Mouse (Mus musculus): ENCODE results near the gene Mrgbp. TPM values are rescaled to one million over a fixed set of nuclear protein-coding genes. Genes with fewer than 3 reads are reported as not detected.
A peak's percentile ranks its signal among the peaks of the same experiment; 100 is the strongest.

The Mrgbp gene
- polyA plus RNA-seq, 1 experiment from 2014 or later: 43.3 TPM

DNA sequence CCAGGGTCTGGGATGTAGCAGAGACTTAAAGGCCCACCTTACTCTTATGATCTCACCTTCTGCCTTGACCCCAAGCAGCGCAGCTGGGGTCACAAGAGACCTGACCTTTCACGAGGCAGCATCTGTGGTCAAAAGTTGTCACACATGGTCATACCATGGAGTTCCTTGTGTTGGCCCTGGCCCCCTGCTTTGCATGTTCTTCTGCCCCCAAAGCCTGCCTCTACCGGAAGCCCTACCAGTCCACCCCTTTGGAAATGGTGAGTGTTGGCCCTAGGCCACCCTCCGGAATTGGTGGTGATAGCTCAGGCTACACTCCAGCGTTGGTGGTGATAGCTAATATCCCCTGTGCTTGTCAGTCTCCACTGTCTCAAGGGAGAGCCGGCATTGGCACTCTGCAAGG is 17.8 kb upstream of the Mrgbp start:
- H3K4me3 ChIP-seq: no peak overlapping the region
- WGBS: 54% methylated on average over 6 of the region's 6 CpGs
- peak overlapping the region; percentile 62 for H3K27ac ChIP-seq
- no peak overlapping the region for H3K9ac ChIP-seq
- no peaks in the 10 kb centered on the region for H3K36me3 ChIP-seq
- no peak overlapping the region for H3K4me2 ChIP-seq (replicated peaks)
- peak; percentile 54; the same call in 1 of the 2 replicates for ATAC-seq (ENCODE audit: low FRiP score)
- H3K27me3 ChIP-seq: peaks cover 6% of the 10 kb centered on the region; the same call in 1 of the 2 replicates
- H3K9me3 ChIP-seq (replicated peaks): no peaks in the 10 kb centered on the region
- H3K4me1 ChIP-seq: peaks cover 12% of the 10 kb centered on the region

DNA sequence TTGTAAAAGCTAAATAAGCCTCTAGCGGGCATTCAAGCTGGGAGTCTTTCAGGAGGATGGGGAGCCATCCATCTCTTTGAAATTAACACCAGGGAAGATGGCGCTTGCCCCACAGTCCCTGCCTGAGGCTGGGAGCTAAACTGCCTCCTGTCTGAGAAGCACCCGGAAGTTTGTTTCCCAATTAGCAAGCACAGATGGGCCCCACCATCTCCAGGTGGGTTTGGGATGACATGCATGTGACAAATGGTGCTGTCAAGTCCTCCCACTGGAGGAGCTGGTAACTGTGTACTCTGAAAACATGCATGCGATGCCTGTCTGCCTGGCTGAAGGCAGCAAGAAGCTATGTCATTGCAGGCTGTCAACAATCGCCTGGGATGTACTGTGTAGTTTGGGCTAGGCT is 17.3 kb upstream of the Mrgbp start:
- Histone ChIP-seq H3K27me3 (peaks cover 6% of the 10 kb centered on the region; the same call in 1 of the 2 replicates), H3K27ac (peak overlapping the region; percentile 62; the same call in 1 of the 2 replicates), H3K4me1 (peaks cover 12% of the 10 kb centered on the region), H3K36me3 (no peaks in the 10 kb centered on the region), H3K4me2 (replicated peaks) (no peak overlapping the region), H3K9ac (no peak overlapping the region), H3K4me3 (no peak overlapping the region), H3K9me3 (replicated peaks) (no peaks in the 10 kb centered on the region)
- 28% methylated on average over 5 of the region's 5 CpGs for WGBS
- ATAC-seq (ENCODE audit: low FRiP score): peak; percentile 60; the same call in 1 of the 2 replicates

DNA sequence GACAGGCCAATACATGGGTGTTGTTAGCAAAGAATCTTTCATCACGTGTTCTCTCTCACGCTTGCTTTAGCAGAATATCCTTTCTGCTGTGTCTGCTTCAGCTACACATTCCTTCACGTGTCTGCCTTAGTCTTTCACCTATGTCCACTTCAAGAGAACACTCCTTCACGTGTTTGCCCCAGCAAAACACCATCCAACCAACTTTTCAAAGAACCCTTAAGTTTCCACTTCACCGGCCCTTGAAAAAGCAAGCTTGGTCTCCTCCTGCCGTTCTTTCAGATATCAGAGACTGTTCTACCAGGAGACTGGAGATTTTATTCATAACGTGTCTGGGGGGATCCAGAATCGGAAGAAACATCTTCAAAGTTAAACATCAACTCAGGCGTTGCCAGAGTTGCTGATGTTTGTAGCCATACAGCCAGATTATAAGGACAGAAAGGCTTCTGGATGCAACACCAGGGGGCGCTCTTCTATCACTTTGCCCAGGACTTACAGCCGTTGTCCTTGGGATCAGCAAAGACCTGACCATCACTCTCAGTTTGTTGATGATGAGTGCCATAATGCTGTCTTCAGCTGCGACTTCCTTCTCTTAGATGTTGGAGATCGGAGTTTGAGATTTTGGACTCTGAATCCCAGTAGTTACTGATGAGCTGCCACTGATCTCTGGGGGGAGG is 14.7 kb upstream of the Mrgbp start:
- 37% methylated on average over 13 of the region's 13 CpGs for WGBS
- no peak for ATAC-seq (ENCODE audit: low FRiP score)
- H3K27me3 ChIP-seq: peaks cover 14% of the 10 kb centered on the region

DNA sequence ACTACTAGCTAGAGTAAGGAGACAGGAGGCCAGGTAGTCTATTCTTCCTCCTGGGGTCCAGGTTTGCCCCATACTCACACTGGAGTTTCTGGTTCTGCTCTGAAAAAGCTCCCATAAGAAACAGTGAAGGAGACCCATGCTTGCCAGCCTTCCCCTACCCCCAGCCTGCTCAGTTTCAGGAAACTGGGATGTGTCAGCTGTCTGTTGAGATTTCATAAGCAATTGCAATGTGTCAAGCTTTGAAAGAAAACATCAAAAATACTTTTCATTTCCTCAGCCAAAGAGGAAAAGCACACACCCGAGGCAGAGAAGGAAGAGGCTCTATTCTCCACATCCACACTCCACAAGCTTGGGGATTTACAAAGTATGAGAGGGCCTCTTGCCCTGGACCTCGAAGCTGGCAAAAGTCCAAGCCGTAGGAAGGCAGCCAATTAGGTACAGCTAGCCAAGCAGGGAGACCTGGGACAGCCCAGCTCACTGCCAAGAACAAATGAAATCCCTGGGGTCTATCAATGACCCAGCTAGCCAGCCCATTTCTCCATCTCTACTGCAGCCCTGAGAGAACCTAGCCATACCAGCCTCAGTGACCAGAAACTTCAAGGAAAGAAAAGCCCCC is 12.0 kb upstream of the Mrgbp start:
- Histone ChIP-seq H3K4me3 (no peak overlapping the region), H3K36me3 (no peaks in the 10 kb centered on the region), H3K9ac (no peak overlapping the region), H3K4me2 (replicated peaks) (no peak overlapping the region), H3K4me1 (peaks cover 7% of the 10 kb centered on the region; the same call in 1 of the 2 replicates), H3K27ac (no peak overlapping the region), H3K27me3 (peaks cover 8% of the 10 kb centered on the region), H3K9me3 (replicated peaks) (no peaks in the 10 kb centered on the region)
- WGBS: 56% methylated on average over 3 of the region's 3 CpGs
- ATAC-seq (ENCODE audit: low FRiP score): no peak

More for the DNA sequence above, 14.7 kb upstream of the Mrgbp start:
- no peak overlapping the region for H3K9ac ChIP-seq
- no peaks in the 10 kb centered on the region for H3K9me3 ChIP-seq (replicated peaks)
- no peak overlapping the region for H3K4me3 ChIP-seq
- no peak overlapping the region for H3K27ac ChIP-seq
- no peaks in the 10 kb centered on the region for H3K36me3 ChIP-seq
- H3K4me1 ChIP-seq: peaks cover 19% of the 10 kb centered on the region
- no peak overlapping the region for H3K4me2 ChIP-seq (replicated peaks)

DNA sequence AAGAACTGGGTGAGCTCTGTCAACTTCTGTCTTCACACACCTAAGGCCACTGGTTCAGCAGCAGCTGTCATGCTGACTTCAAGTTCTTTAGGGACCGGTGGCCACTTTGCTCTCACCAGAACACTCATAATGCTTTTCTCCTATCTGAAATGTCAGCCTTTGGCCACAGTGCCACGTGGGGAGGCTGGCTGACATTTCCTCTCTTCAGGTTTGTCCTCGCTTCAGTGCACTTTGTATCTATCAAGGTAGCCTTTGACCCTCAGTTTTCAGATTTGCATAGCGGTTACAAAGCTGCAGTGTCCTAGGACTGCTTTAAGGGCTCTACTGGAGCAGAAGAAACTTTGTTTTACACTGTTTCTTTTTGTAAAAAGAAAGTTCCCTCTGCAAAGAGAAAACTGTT is 4.6 kb upstream of the Mrgbp start:
- Histone ChIP-seq H3K4me1 (no peaks in the 10 kb centered on the region), H3K4me3 (no peak overlapping the region), H3K9me3 (replicated peaks) (no peaks in the 10 kb centered on the region), H3K4me2 (replicated peaks) (no peak overlapping the region), H3K27me3 (peaks cover 9% of the 10 kb centered on the region; the same call in 1 of the 2 replicates), H3K9ac (no peak overlapping the region), H3K27ac (no peak overlapping the region), H3K36me3 (no peaks in the 10 kb centered on the region)
- no peak for ATAC-seq (ENCODE audit: low FRiP score)
- 35% methylated on average over 4 of the region's 4 CpGs for WGBS

DNA sequence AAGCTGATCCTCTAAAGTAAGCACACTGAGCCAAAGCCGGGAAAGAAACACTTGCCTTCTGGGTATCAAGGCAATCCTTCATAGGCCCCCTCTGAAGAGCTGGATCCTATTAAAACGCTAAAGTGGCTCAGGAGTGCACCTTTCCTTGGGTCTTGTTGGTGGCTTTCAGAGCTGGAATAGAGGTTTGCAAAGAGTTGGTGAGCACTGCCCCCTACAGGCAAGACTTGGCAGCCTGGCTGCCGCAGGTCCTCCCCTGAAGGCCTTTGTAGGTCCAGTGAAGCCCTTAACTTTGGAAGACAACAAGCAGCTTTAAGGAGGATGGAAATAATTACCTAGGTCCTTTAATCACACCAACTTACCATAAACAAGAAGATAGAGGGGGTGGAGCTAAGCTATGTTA is 2.4 kb upstream of the Mrgbp start:
- no peaks in the 10 kb centered on the region for H3K36me3 ChIP-seq
- 3% methylated on average over 3 of the region's 3 CpGs for WGBS
- H3K4me2 ChIP-seq (replicated peaks): no peak overlapping the region
- ATAC-seq (ENCODE audit: low FRiP score): no peak
- H3K4me3 ChIP-seq: no peak overlapping the region
- H3K9ac ChIP-seq: no peak overlapping the region
- peaks cover 9% of the 10 kb centered on the region; the same call in 1 of the 2 replicates for H3K27me3 ChIP-seq
- H3K27ac ChIP-seq: no peak overlapping the region
- peaks cover 7% of the 10 kb centered on the region for H3K4me1 ChIP-seq
- no peaks in the 10 kb centered on the region for H3K9me3 ChIP-seq (replicated peaks)

DNA sequence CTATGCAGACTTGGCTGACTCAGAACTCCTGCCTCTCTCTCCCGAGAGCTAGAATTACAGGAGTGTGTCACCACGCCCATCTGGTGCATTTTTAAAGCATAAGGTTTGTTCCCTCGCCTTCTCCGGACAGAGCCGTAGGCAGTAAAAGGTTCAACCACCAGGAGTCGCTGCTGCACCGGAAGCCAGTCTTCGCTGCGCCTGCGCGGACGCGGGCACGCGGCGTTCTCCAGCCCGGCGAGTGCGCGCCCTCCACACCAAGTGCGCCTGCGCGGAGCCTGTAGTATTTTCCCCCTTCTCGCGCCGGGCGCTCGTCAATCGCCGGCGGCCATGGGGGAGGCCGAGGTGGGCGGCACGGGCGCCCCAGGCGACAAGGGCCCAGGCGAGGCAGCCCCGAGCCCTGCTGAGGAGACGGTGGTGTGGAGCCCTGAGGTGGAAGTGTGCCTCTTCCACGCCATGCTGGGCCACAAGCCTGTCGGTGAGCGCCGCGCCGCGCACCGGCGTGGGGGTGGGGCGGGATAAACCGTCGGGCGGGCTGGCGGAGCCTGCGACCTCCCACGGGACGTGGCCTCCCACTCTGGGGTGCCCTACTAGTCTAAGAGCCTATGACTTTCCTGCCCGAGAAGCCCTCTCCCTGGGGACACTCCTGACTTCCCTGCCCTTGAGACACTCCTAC is 1.5 kb downstream of the Mrgbp start:
- peak overlapping the region; percentile 82 for H3K4me3 ChIP-seq
- peak overlapping the region; percentile 78; the same call in 1 of the 2 replicates for H3K27ac ChIP-seq
- peak; percentile 74 for ATAC-seq (ENCODE audit: low FRiP score)
- peak overlapping the region; percentile 91 for H3K4me2 ChIP-seq (replicated peaks)
- WGBS: under 1% methylated on average over 54 of the region's 57 CpGs
- peaks cover 21% of the 10 kb centered on the region for H3K4me1 ChIP-seq
- H3K9ac ChIP-seq: peak overlapping the region; percentile 94
- peaks cover 27% of the 10 kb centered on the region for H3K36me3 ChIP-seq
- H3K9me3 ChIP-seq (replicated peaks): no peaks in the 10 kb centered on the region
- H3K27me3 ChIP-seq: 0 out of 2 replicates have a peak, but pooled peaks cover 6% of the 10 kb centered on the region

DNA sequence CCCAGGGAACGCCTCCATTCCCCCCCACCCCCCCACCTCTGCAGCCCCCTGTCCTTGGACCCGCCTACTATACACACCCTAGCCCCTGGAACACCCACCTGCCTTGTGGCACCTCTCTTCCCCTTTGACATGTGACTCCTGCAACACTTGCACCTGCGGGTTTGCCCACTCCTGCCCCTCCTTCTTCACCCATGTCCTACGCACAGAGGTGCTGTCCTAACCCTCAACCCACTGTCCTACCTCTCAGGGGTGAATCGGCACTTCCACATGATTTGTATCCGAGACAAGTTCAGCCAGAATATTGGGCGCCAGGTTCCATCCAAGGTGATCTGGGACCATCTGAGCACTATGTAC is 2.0 kb downstream of the Mrgbp start:
- Histone ChIP-seq H3K4me2 (replicated peaks) (peak overlapping the region; percentile 91), H3K27me3 (0 out of 2 replicates have a peak, but pooled peaks cover 6% of the 10 kb centered on the region), H3K4me1 (peaks cover 21% of the 10 kb centered on the region), H3K9ac (peak overlapping the region; percentile 94), H3K4me3 (peak overlapping the region; percentile 82), H3K9me3 (replicated peaks) (no peaks in the 10 kb centered on the region), H3K36me3 (peaks cover 27% of the 10 kb centered on the region), H3K27ac (peak overlapping the region; percentile 78; the same call in 1 of the 2 replicates)
- peak; percentile 23; the same call in 1 of the 2 replicates for ATAC-seq (ENCODE audit: low FRiP score)
- WGBS: 27% methylated on average over 7 of the region's 7 CpGs

DNA sequence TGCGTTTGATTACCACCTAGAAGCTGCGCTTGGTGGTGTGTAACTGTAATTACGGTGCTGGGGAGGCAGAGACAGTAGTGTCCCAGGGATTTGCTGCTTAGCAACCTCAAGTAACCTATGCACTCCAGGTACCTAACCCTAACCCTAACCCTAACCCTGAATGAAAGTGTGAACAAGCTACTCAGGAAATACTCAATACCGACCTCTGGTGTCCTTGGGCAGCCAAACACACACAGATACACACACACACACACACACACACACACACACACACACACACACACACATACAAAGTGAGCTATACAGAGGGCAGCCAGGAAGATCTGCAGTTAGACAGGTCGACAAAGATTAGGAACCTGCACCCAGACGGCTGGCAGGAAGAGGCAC is 7.6 kb downstream of the Mrgbp start:
- no peak for ATAC-seq (ENCODE audit: low FRiP score)

DNA sequence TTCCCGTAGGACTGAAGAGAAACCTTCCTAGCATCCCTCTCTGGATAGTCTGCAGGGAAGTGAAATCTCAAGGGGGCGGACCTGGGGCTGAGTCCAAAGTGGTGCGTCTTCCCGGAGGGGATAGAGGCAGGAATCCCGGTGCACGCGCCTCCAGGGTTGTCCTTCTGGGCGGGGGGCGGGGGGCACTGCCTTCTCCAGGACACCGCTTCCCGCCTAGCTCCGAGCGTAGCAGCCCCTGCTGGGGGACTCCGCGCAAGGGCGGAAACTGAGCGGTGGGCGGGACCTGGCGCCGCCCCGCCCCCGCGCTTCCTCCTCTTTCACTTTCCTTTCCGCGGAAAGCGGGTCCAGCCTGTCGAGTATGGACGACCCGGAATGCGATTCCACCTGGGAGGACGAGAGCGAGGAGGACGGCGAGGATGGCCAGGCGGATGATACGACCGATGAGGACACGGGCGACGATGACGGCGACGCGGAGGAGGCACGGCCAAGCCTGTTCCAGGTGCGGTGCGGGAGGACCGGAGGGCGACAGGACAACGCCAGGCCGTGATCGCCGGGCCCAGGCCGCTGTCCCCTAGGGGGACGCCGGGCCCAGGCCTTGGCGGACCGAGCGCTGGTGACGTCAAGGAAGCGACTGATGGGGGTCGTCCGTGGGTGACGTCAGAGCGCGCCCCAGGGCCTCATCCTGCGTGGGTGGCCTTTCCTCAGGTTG is 8.2 kb downstream of the Mrgbp start, which contains the start of gene Ogfr:
Gene Ogfr (plus strand): TSS at position 123 of the 709 bp plus-strand sequence.
- peak within 1 kb of the TSS; percentile 93 for H3K27ac ChIP-seq
- peak within 1 kb of the TSS; percentile 89 for H3K4me3 ChIP-seq
- WGBS: under 1% methylated on average over 64 of the region's 67 CpGs
- no peaks in the 10 kb centered on the region for H3K9me3 ChIP-seq (replicated peaks)
- H3K9ac ChIP-seq: peak within 1 kb of the TSS; percentile 94
- no peaks in the 10 kb centered on the region for H3K27me3 ChIP-seq
- H3K4me2 ChIP-seq (replicated peaks): peak within 1 kb of the TSS; percentile 75
- peaks cover 59% of the 10 kb centered on the region for H3K36me3 ChIP-seq
- H3K4me1 ChIP-seq: peaks cover 18% of the 10 kb centered on the region
- ATAC-seq (ENCODE audit: low FRiP score): peak; percentile 92

More for the DNA sequence above, 7.6 kb downstream of the Mrgbp start:
- no peaks in the 10 kb centered on the region for H3K9me3 ChIP-seq (replicated peaks)
- no peaks in the 10 kb centered on the region for H3K27me3 ChIP-seq
- H3K4me3 ChIP-seq: peak overlapping the region; percentile 89
- peak overlapping the region; percentile 94 for H3K9ac ChIP-seq
- peak overlapping the region; percentile 75 for H3K4me2 ChIP-seq (replicated peaks)
- peaks cover 54% of the 10 kb centered on the region for H3K36me3 ChIP-seq
- peak overlapping the region; percentile 93 for H3K27ac ChIP-seq
- peaks cover 24% of the 10 kb centered on the region for H3K4me1 ChIP-seq
- WGBS: 49% methylated on average over 6 of the region's 6 CpGs

DNA sequence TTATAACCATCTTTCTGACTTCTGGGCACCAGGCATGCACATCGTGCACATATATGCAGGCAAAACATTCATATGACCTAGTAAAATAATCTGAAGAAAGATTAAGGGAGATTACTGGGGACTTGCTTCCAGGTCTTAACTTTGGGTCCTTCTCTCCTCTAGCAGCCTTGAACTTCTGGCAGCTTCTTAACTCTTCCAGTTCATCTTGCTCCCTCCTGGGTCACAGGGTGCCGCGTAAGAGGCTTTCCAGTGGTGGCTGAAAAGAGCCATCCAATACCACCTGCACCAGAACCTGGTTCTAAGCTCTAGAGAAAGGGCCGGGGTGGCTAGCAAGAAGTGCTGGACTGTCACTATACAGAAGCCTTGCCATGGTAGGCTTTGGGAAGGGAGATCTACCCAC is 16.4 kb downstream of the Mrgbp start, which contains the start of gene Col9a3:
Gene Col9a3 (plus strand): TSS at position 301 of the 400 bp plus-strand sequence.
- Histone ChIP-seq H3K4me3 (peak within 1 kb of the TSS; percentile 40), H3K9me3 (replicated peaks) (no peaks in the 10 kb centered on the region), H3K9ac (peak within 1 kb of the TSS; percentile 55), H3K4me1 (peaks cover 25% of the 10 kb centered on the region), H3K27ac (peak within 1 kb of the TSS; percentile 64), H3K4me2 (replicated peaks) (peak within 1 kb of the TSS; percentile 60), H3K36me3 (peaks cover 32% of the 10 kb centered on the region), H3K27me3 (peaks cover 31% of the 10 kb centered on the region)
- WGBS: 36% methylated on average over 4 of the region's 4 CpGs
- ATAC-seq (ENCODE audit: low FRiP score): no peak
